Mouse (Mus musculus): ENCODE results near the gene Snn.

The Snn gene

GRCm38 (mm10) chr16:11084181-11084580 lies 23.4 kb downstream of the Snn start:
- no peak for DNase-seq (ENCODE audit: low read depth, low spot score)

GRCm38 (mm10) chr16:11086299-11086698 lies 25.6 kb downstream of the Snn start:
- DNase-seq (ENCODE audit: low read depth, low spot score) = no peak

- peak; percentile 20 for DNase-seq (ENCODE audit: low read depth, low spot score)
Measured at GRCm38 (mm10) chr16:11086856-11087588, 26.3 kb downstream of the Snn start.

DNA sequence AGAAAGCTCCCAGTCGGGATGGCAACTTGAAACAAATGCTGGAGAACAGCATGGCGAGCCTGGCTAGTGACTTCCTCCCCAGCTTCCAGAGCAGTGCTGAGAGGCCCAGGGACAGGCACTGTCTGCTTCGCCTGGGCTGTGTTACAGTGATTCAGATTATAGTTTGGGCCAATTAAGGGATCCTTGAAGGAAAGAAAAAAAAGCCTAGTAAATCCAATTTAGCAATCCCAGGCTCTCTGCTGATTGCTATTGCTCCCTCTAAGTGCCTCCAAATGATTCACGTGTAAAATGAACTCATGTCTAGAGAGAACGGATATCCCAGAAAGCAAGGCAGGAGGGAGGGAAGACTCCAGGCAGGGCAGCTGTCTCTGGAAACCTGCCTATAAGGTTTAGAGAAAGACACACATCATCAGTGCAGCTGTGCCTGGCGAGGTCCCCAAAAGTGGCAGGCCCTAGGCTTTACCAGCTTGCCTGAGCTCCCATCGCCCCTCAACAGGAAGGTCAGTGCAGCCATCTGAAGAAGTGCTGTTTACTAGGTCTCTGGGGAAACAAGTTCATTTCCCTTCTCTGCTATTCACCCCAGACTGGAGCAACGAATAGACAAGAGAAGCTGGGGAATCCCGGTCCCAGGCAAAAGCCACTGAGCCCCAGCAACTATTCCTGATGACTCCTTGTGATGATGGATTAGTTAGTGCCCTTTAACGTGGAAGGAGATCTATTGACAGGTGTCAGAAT lies 30.3 kb downstream of the Snn start:
- DNase-seq (ENCODE audit: low read depth, low spot score) = no peak

GRCm38 (mm10) chr16:11092061-11092460 lies 31.3 kb downstream of the Snn start:
- DNase-seq (ENCODE audit: low read depth, low spot score) = no peak

GRCm38 (mm10) chr16:11092523-11092922 lies 31.8 kb downstream of the Snn start:
- no peak for DNase-seq (ENCODE audit: low read depth, low spot score)

GRCm38 (mm10) chr16:11093717-11094386 lies 33.1 kb downstream of the Snn start:
- no peak for DNase-seq (ENCODE audit: low read depth, low spot score)

DNA sequence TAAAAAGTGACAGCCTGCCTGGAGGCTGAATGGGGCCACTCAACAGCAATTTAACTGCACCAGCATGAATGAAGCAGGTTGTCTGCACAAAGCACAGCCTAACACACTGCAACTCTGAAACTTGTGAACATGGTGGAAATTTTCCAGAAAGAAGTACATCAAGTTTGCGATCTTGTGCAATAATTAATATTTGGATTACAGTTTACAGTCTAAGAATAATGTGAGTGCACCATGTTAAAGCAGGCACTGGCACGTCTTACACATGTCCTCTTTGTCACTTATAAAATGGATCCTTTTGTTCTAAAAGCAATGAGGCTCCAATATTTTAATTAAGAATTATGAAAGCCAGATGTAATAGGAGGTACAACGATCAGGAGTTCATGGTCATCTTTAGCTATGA lies 36.6 kb downstream of the Snn start:
- no peak for DNase-seq (ENCODE audit: low read depth, low spot score)

DNA sequence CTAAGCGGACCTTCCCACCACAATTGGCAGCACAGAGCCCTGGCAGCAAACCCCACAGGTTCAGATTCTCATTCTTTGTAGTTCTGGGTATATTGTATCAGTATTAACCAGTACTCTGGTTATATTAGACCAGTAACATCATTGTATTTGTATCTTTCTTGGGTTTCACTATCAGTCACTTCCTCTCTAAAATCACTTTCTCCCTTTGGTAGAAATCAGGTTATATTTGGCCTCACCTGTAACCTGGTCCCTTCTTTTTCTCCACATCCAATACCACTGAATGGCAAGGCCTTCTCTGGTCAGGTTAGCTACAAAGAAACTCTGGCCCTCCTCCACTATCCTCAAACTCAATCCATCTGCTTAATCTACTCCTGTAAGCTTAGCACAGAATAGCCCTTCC lies 44.2 kb downstream of the Snn start:
- no peak for DNase-seq (ENCODE audit: low read depth, low spot score)

- peak; percentile 45 for DNase-seq (ENCODE audit: low read depth, low spot score)
Measured at GRCm38 (mm10) chr16:11109198-11109740, 48.5 kb downstream of the Snn start.

DNA sequence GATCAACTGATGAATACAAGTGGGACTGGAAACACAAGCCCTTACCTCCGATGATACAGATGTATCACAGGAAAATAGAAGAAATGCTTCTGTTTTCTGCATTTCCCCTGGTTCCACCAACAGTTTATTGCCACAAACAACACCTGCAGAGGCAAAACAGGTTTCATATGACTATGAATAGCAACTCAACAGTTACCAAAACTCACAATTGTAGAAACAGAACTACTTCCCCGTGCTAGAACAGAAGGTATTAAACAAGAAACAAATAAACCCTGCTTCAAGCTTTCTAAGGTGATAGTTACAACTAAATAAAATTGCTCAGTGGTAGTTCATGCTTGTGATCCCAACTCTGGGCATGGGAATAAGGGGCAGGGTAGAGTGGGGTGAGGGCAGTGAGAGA lies 61.9 kb downstream of the Snn start:
- no peak for DNase-seq (ENCODE audit: low read depth, low spot score)

DNA sequence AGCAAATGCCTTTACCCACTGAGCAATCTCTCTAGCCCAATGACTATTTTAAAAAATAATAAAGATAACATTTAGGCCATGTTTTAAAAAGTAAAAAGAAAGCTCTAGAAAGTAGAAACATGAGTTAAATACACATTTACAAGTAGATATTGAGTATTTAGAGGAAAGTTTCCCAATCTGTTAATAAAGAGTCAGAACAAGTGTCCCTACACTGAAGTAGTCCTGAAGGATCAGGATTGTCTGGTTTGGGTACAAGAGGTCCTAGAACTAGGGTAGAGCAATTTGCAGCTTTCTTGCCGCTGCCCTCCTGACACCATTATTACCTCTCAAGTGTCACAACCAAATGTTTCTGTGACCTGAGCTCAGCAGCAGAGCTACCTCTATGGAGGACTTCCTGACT lies 63.4 kb downstream of the Snn start:
- DNase-seq (ENCODE audit: low read depth, low spot score) = no peak

Measured in ZHBTc4 (cell line).